Mouse (Mus musculus) liver, adult 2 months (tissue): ENCODE results near the gene S1pr1.

ENCODE experiments used
- CTCF ChIP-seq: fragments of 200-500 bp; IDR thresholded peaks from 2 replicates; pipeline ENCODE4 v1.5.1; 2011; ENCODE audit warnings: low read depth, low read length, control low read depth
- POLR2A ChIP-seq: fragments of 200-500 bp; IDR thresholded peaks from 2 replicates; pipeline ENCODE4 v1.6.1; 2011; ENCODE audit warnings: low read length, control low read depth; ENCODE audit not compliant: insufficient read depth; ENCODE audit errors: extremely low read depth

GRCm38 (mm10) chr3:115689920-115690319 is 25.0 kb downstream of the S1pr1 start:
- TF ChIP-seq CTCF = no peak
- TF ChIP-seq POLR2A = no peak
